Mouse (Mus musculus) kidney, adult 2 months (tissue): ENCODE data around the gene Fbxw11.

Experiments used
- CTCF ChIP-seq: fragments of 200-500 bp; conservative IDR thresholded peaks from 2 replicates; pipeline ENCODE4 v1.5.1; 2011; ENCODE audit warnings: low read depth, mild to moderate bottlenecking, control low read depth, low read length, moderate library complexity, mixed read lengths; ENCODE audit not compliant: insufficient read depth, insufficient read length
- POLR2A ChIP-seq: fragments of 200-500 bp; IDR thresholded peaks from one replicate; pipeline ENCODE4 v1.6.1; 2011; ENCODE audit warnings: low read depth, low read length, control low read depth

- no peak for TF ChIP-seq POLR2A
- TF ChIP-seq CTCF, result no peak
Measured at GRCm38 (mm10) chr11:32612304-32612703, 30.2 kb upstream of the Fbxw11 start.
